Mouse (Mus musculus) lung, postnatal 0 days (tissue): ENCODE results near the gene Mul1.

Source experiments
- CTCF ChIP-seq: IDR thresholded peaks from 2 replicates; pipeline ENCODE4 v1.5.1; 2016; ENCODE audit warnings: antibody characterized with exemption, mild to moderate bottlenecking
- EP300 ChIP-seq: IDR thresholded peaks from 2 replicates; pipeline ENCODE4 v1.6.1; 2016; ENCODE audit warnings: antibody characterized with exemption, mild to moderate bottlenecking, control low read depth

- TF ChIP-seq CTCF: no peak
- TF ChIP-seq EP300: no peak
These were observed 16.6 kb upstream of the Mul1 start for GRCm38 (mm10) chr4:138417882-138418281.
